26 mouse cellular contexts compared by ENCODE assay signal in genomic region chr2:147299359-147299758, GRCm38 (mm10).
DNase-seq lines count a peak whose midpoint lies in the region; ATAC-seq and TF ChIP-seq lines count a peak whose summit lies in the region.
"Had no signal": no experiment of that assay in that cellular context is flagged by ENCODE, and none has a peak within 500 bp of the region (broad histone marks: within the 10 kb centered on the region; RNA-seq: fewer than 3 reads in every experiment).

No protein-coding gene starts in this region.

- no peak for TF ChIP-seq CTCF in forebrain, postnatal 0 days (IDR thresholded peaks at IDR 0.05; ENCODE audit: low read depth)

- DNase-seq in forebrain, embryonic 14.5 days (ENCODE audit: low spot score), result no peak
- no peak for DNase-seq in forebrain, postnatal 0 days
- DNase-seq in 3T3-L1 (ENCODE audit: low read depth, low spot score), result peak; percentile 63
- DNase-seq in Muller cell, postnatal 12 days (ENCODE audit: inconsistent ontology term), result peak; percentile 84
- peak; percentile 10 for DNase-seq in brain, adult 2 months (ENCODE audit: low read depth, low spot score)
- no peak for DNase-seq in kidney, postnatal 4 days
- DNase-seq: adrenal gland, adult 8-10 months; cerebellum, adult 11-12 months; gastrocnemius, postnatal 14 days; heart, postnatal 14 days; kidney, adult 18-20 months; kidney, postnatal 36 days; liver, postnatal 0 days; lung, postnatal 10 days; midbrain, embryonic 14.5 days; right cerebral cortex, adult 18-20 months; spleen, adult 18-20 months had no signal

- 0 out of 2 replicates have a peak overlapping the region, but pooled peaks have one; percentile 21 for H3K27ac ChIP-seq in forebrain, embryonic 14.5 days (ENCODE audit: low read depth, low read length)
- H3K27ac ChIP-seq in forebrain, postnatal 0 days (ENCODE audit: low read depth, low read length), result no peak overlapping the region
- no peak overlapping the region for H3K27ac ChIP-seq in neural tube, embryonic 15.5 days (replicated peaks)
- H3K27ac ChIP-seq: embryonic facial prominence, embryonic 15.5 days; forebrain, embryonic 12.5 days; hindbrain, embryonic 10.5 days; hindbrain, embryonic 15.5 days; limb, embryonic 13.5 days; liver, embryonic 12.5 days; macrophage had no signal

- H3K9ac ChIP-seq in forebrain, embryonic 14.5 days (ENCODE audit: low read length), result no peak overlapping the region
- no peak overlapping the region for H3K9ac ChIP-seq in forebrain, postnatal 0 days
- no peak overlapping the region for H3K9ac ChIP-seq in neural tube, embryonic 15.5 days (replicated peaks)
- H3K9ac ChIP-seq: embryonic facial prominence, embryonic 15.5 days; forebrain, embryonic 12.5 days; hindbrain, embryonic 15.5 days; limb, embryonic 13.5 days; liver, embryonic 12.5 days; liver, postnatal 0 days had no signal

- H3K36me3 ChIP-seq in forebrain, embryonic 14.5 days (ENCODE audit: control insufficient read depth, insufficient read depth, low read length), result no peaks in the 10 kb centered on the region
- H3K36me3 ChIP-seq in forebrain, postnatal 0 days (ENCODE audit: insufficient read depth), result no peaks in the 10 kb centered on the region
- no peaks in the 10 kb centered on the region for H3K36me3 ChIP-seq in neural tube, embryonic 15.5 days
- H3K36me3 ChIP-seq: embryonic facial prominence, embryonic 15.5 days; forebrain, embryonic 12.5 days; hindbrain, embryonic 10.5 days; hindbrain, embryonic 15.5 days; limb, embryonic 13.5 days; liver, embryonic 12.5 days had no signal

- ATAC-seq in forebrain, embryonic 14.5 days, result no peak
- no peak for ATAC-seq in forebrain, postnatal 0 days
- ATAC-seq in neural tube, embryonic 15.5 days (ENCODE audit: low FRiP score), result no peak
- ATAC-seq: inflammation-experienced regulatory T-cells, adult 6 months; liver, embryonic 12.5 days; liver, postnatal 0 days had no signal

- 65% methylated on average over 3 of the region's 3 CpGs for WGBS in forebrain, embryonic 14.5 days
- 64% methylated on average over 3 of the region's 3 CpGs for WGBS in forebrain, postnatal 0 days
- WGBS in neural tube, embryonic 15.5 days, result 70% methylated on average over 3 of the region's 3 CpGs

- no peak overlapping the region for H3K4me2 ChIP-seq in forebrain, embryonic 14.5 days (ENCODE audit: low read length)
- no peak overlapping the region for H3K4me2 ChIP-seq in forebrain, postnatal 0 days (ENCODE audit: low read depth)
- no peak overlapping the region for H3K4me2 ChIP-seq in neural tube, embryonic 15.5 days
- H3K4me2 ChIP-seq: embryonic facial prominence, embryonic 15.5 days; forebrain, embryonic 12.5 days; hindbrain, embryonic 15.5 days; limb, embryonic 13.5 days; liver, embryonic 12.5 days had no signal

- H3K9me3 ChIP-seq in forebrain, embryonic 14.5 days (replicated peaks; ENCODE audit: control insufficient read depth, low read length), result no peaks in the 10 kb centered on the region
- no peaks in the 10 kb centered on the region for H3K9me3 ChIP-seq in forebrain, postnatal 0 days (ENCODE audit: low read length)
- no peaks in the 10 kb centered on the region for H3K9me3 ChIP-seq in neural tube, embryonic 15.5 days (replicated peaks)
- H3K9me3 ChIP-seq: embryonic facial prominence, embryonic 15.5 days; forebrain, embryonic 12.5 days; hindbrain, embryonic 10.5 days; hindbrain, embryonic 15.5 days; limb, embryonic 13.5 days; liver, embryonic 12.5 days had no signal

- H3K4me1 ChIP-seq in forebrain, embryonic 14.5 days (ENCODE audit: control insufficient read depth, insufficient read depth, low read length), result peaks cover 9% of the 10 kb centered on the region
- H3K4me1 ChIP-seq in forebrain, postnatal 0 days (ENCODE audit: insufficient read depth), result no peaks in the 10 kb centered on the region
- peaks cover 15% of the 10 kb centered on the region; the same call in 1 of the 2 replicates for H3K4me1 ChIP-seq in neural tube, embryonic 15.5 days
- H3K4me1 ChIP-seq: liver, embryonic 12.5 days had no signal

- 0 out of 2 replicates have a peak, but pooled peaks cover 3% of the 10 kb centered on the region for H3K27me3 ChIP-seq in forebrain, embryonic 14.5 days (replicated peaks; ENCODE audit: control insufficient read depth, insufficient read depth, low read length)
- H3K27me3 ChIP-seq in forebrain, postnatal 0 days (ENCODE audit: insufficient read depth, low read length), result no peaks in the 10 kb centered on the region
- H3K27me3 ChIP-seq in neural tube, embryonic 15.5 days (replicated peaks), result peaks cover 4% of the 10 kb centered on the region
- H3K27me3 ChIP-seq: embryonic facial prominence, embryonic 15.5 days; liver, embryonic 12.5 days had no signal

- no peak overlapping the region for H3K4me3 ChIP-seq in forebrain, embryonic 14.5 days (ENCODE audit: low read depth, low read length)
- H3K4me3 ChIP-seq in forebrain, postnatal 0 days (ENCODE audit: low read depth, low read length), result no peak overlapping the region
- no peak overlapping the region for H3K4me3 ChIP-seq in neural tube, embryonic 15.5 days (replicated peaks)
- H3K4me3 ChIP-seq: embryonic facial prominence, embryonic 15.5 days; forebrain, embryonic 12.5 days; hindbrain, embryonic 10.5 days; hindbrain, embryonic 15.5 days; limb, embryonic 13.5 days; liver, embryonic 12.5 days had no signal

Comparison
In these comparisons a context has a peak if more than half of its experiments do, and no peak if none do; other contexts are left out.
1. DNase-seq: peak in 3T3-L1 (single experiment), Muller cell, postnatal 12 days (single experiment) and brain, adult 2 months (single experiment); none in forebrain, embryonic 14.5 days (single experiment), forebrain, postnatal 0 days (single experiment) and kidney, postnatal 4 days (0 of 2).